In genomic region chr1:25828971-25829920, GRCm38 (mm10) we compare ENCODE assay signal across 7 mouse cellular contexts. TPM values are rescaled to one million over a fixed set of nuclear protein-coding genes. Genes with fewer than 3 reads are reported as not detected.
A peak's percentile ranks its signal among the peaks of the same experiment; 100 is the strongest.
DNase-seq lines count a peak whose midpoint lies in the region; ATAC-seq and TF ChIP-seq lines count a peak whose summit lies in the region.

Gene Adgrb3, minus strand, starts transcription at chr1:25829707.

- intact Hi-C loops in left cerebral cortex, postnatal 14 days (cut with DNase I): loop anchor here (2.0 to 10.0 kb wide), 3 partner anchors 132 to 317 kb away; no protein-coding TSS in a partner anchor
- intact Hi-C loops in gastrocnemius, postnatal 36 days (cut with DNase I): no loop called here

- H3K4me1 ChIP-seq in forebrain, embryonic 15.5 days: peaks cover 56% of the 10 kb centered on the region
- peaks cover 33% of the 10 kb centered on the region for H3K4me1 ChIP-seq in neural tube, embryonic 15.5 days

- H3K4me3 ChIP-seq in forebrain, embryonic 15.5 days: peak within 1 kb of the TSS; percentile 85
- peak within 1 kb of the TSS; percentile 56 for H3K4me3 ChIP-seq in neural tube, embryonic 15.5 days (replicated peaks)

- peak within 1 kb of the TSS; percentile 65 for H3K4me2 ChIP-seq in forebrain, embryonic 15.5 days (replicated peaks)
- H3K4me2 ChIP-seq in neural tube, embryonic 15.5 days: peak within 1 kb of the TSS; percentile 62

- no peaks in the 10 kb centered on the region for H3K36me3 ChIP-seq in forebrain, embryonic 15.5 days
- H3K36me3 ChIP-seq in neural tube, embryonic 15.5 days: no peaks in the 10 kb centered on the region

- peak; percentile 57 for ATAC-seq in forebrain, embryonic 15.5 days (replicated peaks)
- peak; percentile 60 for ATAC-seq in neural tube, embryonic 15.5 days (ENCODE audit: low FRiP score)

- no peaks in the 10 kb centered on the region for H3K27me3 ChIP-seq in forebrain, embryonic 15.5 days
- H3K27me3 ChIP-seq in neural tube, embryonic 15.5 days (replicated peaks): no peaks in the 10 kb centered on the region

- no peak for TF ChIP-seq POLR2A in brain, embryonic 14.5 days (IDR thresholded peaks at IDR 0.05; ENCODE audit: borderline replicate concordance, extremely low read depth, insufficient read depth, insufficient read length, poor library complexity, severe bottlenecking)

- DNase-seq in ES-CJ7 (ENCODE audit: low read depth, low spot score): peak; percentile 13
- DNase-seq in brain, embryonic 14.5 days (ENCODE audit: low read depth): peak; percentile 85
- peak; percentile 57 to 64 for DNase-seq in left cerebral cortex, postnatal 14 days (ENCODE audit: low spot score in 2 of 2)
- DNase-seq in B cell, adult 2 months: no peak
- DNase-seq in gastrocnemius, postnatal 36 days: no peak

- TF ChIP-seq CTCF in brain, embryonic 14.5 days (IDR thresholded peaks at IDR 0.05; ENCODE audit: borderline replicate concordance, extremely low read depth, insufficient read depth, insufficient read length): peak; percentile 11; the same call in 1 of the 2 replicates

- H3K9me3 ChIP-seq in forebrain, embryonic 15.5 days: no peaks in the 10 kb centered on the region
- no peaks in the 10 kb centered on the region for H3K9me3 ChIP-seq in neural tube, embryonic 15.5 days (replicated peaks)

- under 1% methylated on average over 30 of the region's 32 CpGs for WGBS in forebrain, embryonic 15.5 days
- under 1% methylated on average over 26 of the region's 32 CpGs for WGBS in neural tube, embryonic 15.5 days

- peak within 1 kb of the TSS; percentile 93 for H3K27ac ChIP-seq in forebrain, embryonic 15.5 days (replicated peaks)
- H3K27ac ChIP-seq in neural tube, embryonic 15.5 days (replicated peaks): peak within 1 kb of the TSS; percentile 91

- peak within 1 kb of the TSS; percentile 88 for H3K9ac ChIP-seq in forebrain, embryonic 15.5 days (replicated peaks)
- H3K9ac ChIP-seq in neural tube, embryonic 15.5 days (replicated peaks): peak within 1 kb of the TSS; percentile 74

RNA-seq across cellular contexts. Expression of gene Adgrb3, which starts in this region (rescaled TPM):
- polyA plus RNA-seq in brain, embryonic 14.5 days (2012; rRNA removed): 35.7 and 47.2 TPM in 2 replicates
- polyA plus RNA-seq in forebrain, embryonic 15.5 days (2015; fragmentation: Nextera tagmentation; extraction: Ambion mirVana): 41.1 and 45.9 TPM in 2 replicates
- 100 to 1,000 TPM; 122 to 133 TPM for total RNA-seq in left cerebral cortex, postnatal 14 days (2021)
- 40.6 and 49.9 TPM in 2 replicates for polyA plus RNA-seq in neural tube, embryonic 15.5 days (2015; fragmentation: Nextera tagmentation; extraction: Ambion mirVana)
- under 1 TPM; 0.05 TPM for total RNA-seq in gastrocnemius, postnatal 36 days (2021)

Comparison
In these comparisons a context has a peak if more than half of its experiments do, and no peak if none do; other contexts are left out.
1. RNA of gene Adgrb3 (total RNA-seq): 122 to 133 TPM in left cerebral cortex, postnatal 14 days; 0.05 TPM in gastrocnemius, postnatal 36 days; every median in the first group is over 100 times any median in the second.
2. DNase-seq: peak in ES-CJ7 (single experiment), brain, embryonic 14.5 days (single experiment) and left cerebral cortex, postnatal 14 days (2 of 2); none in B cell, adult 2 months (0 of 2) and gastrocnemius, postnatal 36 days (0 of 2).